Mouse (Mus musculus): ENCODE measurements around the gene Rab17.

DNA sequence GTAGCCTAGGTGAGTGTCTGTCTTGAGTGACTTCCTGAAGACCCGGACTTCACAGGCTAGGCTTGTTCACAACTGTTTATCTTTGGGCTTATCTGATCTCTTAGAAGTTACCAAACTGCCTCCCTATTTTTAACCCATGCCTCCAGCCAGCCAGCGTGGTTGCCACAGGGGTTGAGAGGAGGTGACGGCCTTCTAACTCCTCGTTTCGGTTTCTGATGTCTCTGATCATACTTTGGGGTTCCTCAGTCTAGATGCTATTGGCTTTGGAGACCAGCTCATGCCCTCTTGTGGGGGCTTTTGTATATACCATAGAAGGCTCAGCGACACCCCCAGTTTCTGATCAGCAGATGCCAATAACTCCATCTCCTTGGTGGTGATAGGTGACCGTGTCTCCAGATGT lies 40.8 kb upstream of the Rab17 start:
- TF ChIP-seq CTCF (IDR thresholded peaks at IDR 0.05; ENCODE audit: extremely low read depth, insufficient read depth, insufficient read length, insufficient replicate concordance) (no peak), POLR2A (IDR thresholded peaks at IDR 0.05; ENCODE audit: low read depth, low read length) (no peak)
